10 mouse cellular contexts compared by ENCODE assay signal in genomic region chr16:30968402-30969151, GRCm38 (mm10).
A peak's percentile ranks its signal among the peaks of the same experiment; 100 is the strongest.
DNase-seq lines count a peak whose midpoint lies in the region; ATAC-seq and TF ChIP-seq lines count a peak whose summit lies in the region.
"Had no signal": no experiment of that assay in that cellular context is flagged by ENCODE, and none has a peak within 500 bp of the region (broad histone marks: within the 10 kb centered on the region; RNA-seq: fewer than 3 reads in every experiment).

No protein-coding gene starts in this region.

- no peak overlapping the region for H3K9ac ChIP-seq in heart, adult 2 months (ENCODE audit: low read depth, low read length)
- H3K9ac ChIP-seq in heart, embryonic 11.5 days (ENCODE audit: low read depth, low read length): no peak overlapping the region
- H3K9ac ChIP-seq in midbrain, embryonic 16.5 days (ENCODE audit: low read depth, low read length): no peak overlapping the region
- H3K9ac ChIP-seq in midbrain, embryonic 13.5 days (replicated peaks): no peak overlapping the region
- H3K9ac ChIP-seq in liver, embryonic 15.5 days: no peak overlapping the region
- no peak overlapping the region for H3K9ac ChIP-seq in forebrain, embryonic 16.5 days (replicated peaks; ENCODE audit: low read depth, low read length)
- H3K9ac ChIP-seq: neural tube, embryonic 13.5 days had no signal

- H3K4me1 ChIP-seq in heart, adult 2 months (ENCODE audit: control insufficient read depth, insufficient read depth, low read length): peaks cover 23% of the 10 kb centered on the region
- peaks cover 34% of the 10 kb centered on the region for H3K4me1 ChIP-seq in heart, embryonic 11.5 days (ENCODE audit: control insufficient read depth, insufficient read depth, low read length)
- H3K4me1 ChIP-seq in midbrain, embryonic 16.5 days (ENCODE audit: control insufficient read depth, insufficient read depth, low read length): peaks cover 3% of the 10 kb centered on the region; the same call in 1 of the 2 replicates
- H3K4me1 ChIP-seq in midbrain, embryonic 13.5 days (replicated peaks): peaks cover 15% of the 10 kb centered on the region
- peaks cover 68% of the 10 kb centered on the region for H3K4me1 ChIP-seq in liver, embryonic 15.5 days (replicated peaks)
- 0 out of 2 replicates have a peak, but pooled peaks cover 2% of the 10 kb centered on the region for H3K4me1 ChIP-seq in forebrain, embryonic 16.5 days (replicated peaks; ENCODE audit: control insufficient read depth, insufficient read depth, low read length)

- TF ChIP-seq POLR2A in heart, adult 2 months (IDR thresholded peaks at IDR 0.05; ENCODE audit: insufficient read depth, low read depth, low read length): no peak

- TF ChIP-seq CTCF in heart, adult 2 months (IDR thresholded peaks at IDR 0.05): peak; percentile 21; the same call in 1 of the 2 replicates

- TF ChIP-seq EP300 in heart, adult 2 months (IDR thresholded peaks at IDR 0.05; ENCODE audit: insufficient read depth, low read depth, low read length): 0 out of 2 replicates have a peak, but pooled peaks have one; percentile 11

- H3K4me3 ChIP-seq in heart, adult 2 months: no peak overlapping the region
- H3K4me3 ChIP-seq in heart, embryonic 11.5 days (ENCODE audit: low read depth, low read length): no peak overlapping the region
- no peak overlapping the region for H3K4me3 ChIP-seq in midbrain, embryonic 16.5 days (ENCODE audit: low read depth, low read length)
- no peak overlapping the region for H3K4me3 ChIP-seq in midbrain, embryonic 13.5 days (replicated peaks)
- H3K4me3 ChIP-seq in liver, embryonic 15.5 days (replicated peaks): no peak overlapping the region
- H3K4me3 ChIP-seq in forebrain, embryonic 16.5 days (replicated peaks; ENCODE audit: low read length): no peak overlapping the region
- H3K4me3 ChIP-seq: neural tube, embryonic 13.5 days had no signal

- peak in 1 of 2 experiments; percentile 48 for DNase-seq in heart, adult 2 months
- no peak for DNase-seq in frontal cortex, postnatal 10 days (ENCODE audit: low spot score in 2 of 2)
- DNase-seq: gastrocnemius, postnatal 25 days had no signal

- H3K36me3 ChIP-seq in heart, adult 2 months (ENCODE audit: control insufficient read depth, insufficient read depth, low read length): no peaks in the 10 kb centered on the region
- no peaks in the 10 kb centered on the region for H3K36me3 ChIP-seq in heart, embryonic 11.5 days (ENCODE audit: control insufficient read depth, insufficient read depth, low read length)
- no peaks in the 10 kb centered on the region for H3K36me3 ChIP-seq in midbrain, embryonic 16.5 days (ENCODE audit: control insufficient read depth, insufficient read depth, low read length)
- no peaks in the 10 kb centered on the region for H3K36me3 ChIP-seq in midbrain, embryonic 13.5 days
- H3K36me3 ChIP-seq in liver, embryonic 15.5 days (replicated peaks): no peaks in the 10 kb centered on the region
- no peaks in the 10 kb centered on the region for H3K36me3 ChIP-seq in forebrain, embryonic 16.5 days (ENCODE audit: control insufficient read depth, insufficient read depth)
- H3K36me3 ChIP-seq: neural tube, embryonic 13.5 days had no signal

- peak overlapping the region; percentile 17; the same call in 1 of the 2 replicates for H3K27ac ChIP-seq in heart, adult 2 months
- no peak overlapping the region for H3K27ac ChIP-seq in heart, embryonic 11.5 days (ENCODE audit: low read depth, low read length)
- H3K27ac ChIP-seq in midbrain, embryonic 16.5 days (ENCODE audit: low read length): no peak overlapping the region
- no peak overlapping the region for H3K27ac ChIP-seq in midbrain, embryonic 13.5 days
- H3K27ac ChIP-seq in liver, embryonic 15.5 days (replicated peaks): peak overlapping the region; percentile 84
- H3K27ac ChIP-seq in forebrain, embryonic 16.5 days (ENCODE audit: low read length): no peak overlapping the region
- H3K27ac ChIP-seq: neural tube, embryonic 13.5 days had no signal

- H3K4me2 ChIP-seq in heart, embryonic 11.5 days: no peak overlapping the region
- no peak overlapping the region for H3K4me2 ChIP-seq in midbrain, embryonic 16.5 days (ENCODE audit: low read length)
- H3K4me2 ChIP-seq in midbrain, embryonic 13.5 days (replicated peaks): no peak overlapping the region
- peak overlapping the region; percentile 36 for H3K4me2 ChIP-seq in liver, embryonic 15.5 days
- H3K4me2 ChIP-seq in forebrain, embryonic 16.5 days (ENCODE audit: low read length): no peak overlapping the region

- WGBS in heart, adult 2 months: 76% methylated on average over 7 of the region's 7 CpGs
- 78% methylated on average over 7 of the region's 7 CpGs for WGBS in heart, embryonic 11.5 days (ENCODE audit: insufficient replicate concordance)
- 88% methylated on average over 7 of the region's 7 CpGs for WGBS in midbrain, embryonic 16.5 days
- WGBS in midbrain, embryonic 13.5 days: 79% methylated on average over 7 of the region's 7 CpGs
- whole genome bisulfite sequencing in liver, embryonic 15.5 days (ENCODE audit: insufficient replicate concordance): 36% methylated on average over 7 of the region's 7 CpGs
- WGBS in forebrain, embryonic 16.5 days: 91% methylated on average over 7 of the region's 7 CpGs

- H3K27me3 ChIP-seq in heart, adult 2 months (ENCODE audit: control insufficient read depth, insufficient read depth, low read length): no peaks in the 10 kb centered on the region
- H3K27me3 ChIP-seq in heart, embryonic 11.5 days (ENCODE audit: control insufficient read depth, insufficient read depth, low read length): no peaks in the 10 kb centered on the region
- H3K27me3 ChIP-seq in midbrain, embryonic 16.5 days (ENCODE audit: control insufficient read depth, insufficient read depth, low read depth, low read length): no peaks in the 10 kb centered on the region
- no peaks in the 10 kb centered on the region for H3K27me3 ChIP-seq in midbrain, embryonic 13.5 days
- H3K27me3 ChIP-seq in liver, embryonic 15.5 days: no peaks in the 10 kb centered on the region
- no peaks in the 10 kb centered on the region for H3K27me3 ChIP-seq in forebrain, embryonic 16.5 days (replicated peaks; ENCODE audit: control insufficient read depth, insufficient read depth, low read length)
- H3K27me3 ChIP-seq: neural tube, embryonic 13.5 days had no signal

- H3K79me2 ChIP-seq in heart, adult 2 months (replicated peaks; ENCODE audit: control insufficient read depth, insufficient read depth, low read length): no peaks in the 10 kb centered on the region

- no peaks in the 10 kb centered on the region for H3K9me3 ChIP-seq in heart, embryonic 11.5 days (replicated peaks; ENCODE audit: control insufficient read depth, low read length)
- H3K9me3 ChIP-seq in midbrain, embryonic 16.5 days (replicated peaks; ENCODE audit: control insufficient read depth, low read length, poor library complexity, severe bottlenecking): no peaks in the 10 kb centered on the region
- H3K9me3 ChIP-seq in midbrain, embryonic 13.5 days: no peaks in the 10 kb centered on the region
- no peaks in the 10 kb centered on the region for H3K9me3 ChIP-seq in liver, embryonic 15.5 days (replicated peaks)
- H3K9me3 ChIP-seq in forebrain, embryonic 16.5 days (ENCODE audit: control insufficient read depth, low read length): no peaks in the 10 kb centered on the region
- H3K9me3 ChIP-seq: neural tube, embryonic 13.5 days had no signal

- ATAC-seq in heart, embryonic 11.5 days (replicated peaks; ENCODE audit: insufficient number of reproducible peaks, low FRiP score, low TSS enrichment): no peak
- peak; percentile 4; the same call in 1 of the 2 replicates for ATAC-seq in midbrain, embryonic 16.5 days
- ATAC-seq in midbrain, embryonic 13.5 days: no peak
- ATAC-seq in liver, embryonic 15.5 days (ENCODE audit: insufficient read depth): no peak
- no peak for ATAC-seq in frontal cortex, adult (ENCODE audit: low TSS enrichment)
- ATAC-seq in forebrain, embryonic 16.5 days: no peak

- intact Hi-C loops in heart, adult 2 months (cut with DNase I): no loop called here

Comparison
In these comparisons a context has a peak if more than half of its experiments do, and no peak if none do; other contexts are left out.
1. H3K27ac ChIP-seq: peak in heart, adult 2 months (single experiment) and liver, embryonic 15.5 days (single experiment); none in heart, embryonic 11.5 days (single experiment), midbrain, embryonic 16.5 days (single experiment), midbrain, embryonic 13.5 days (single experiment) and forebrain, embryonic 16.5 days (single experiment).